Mouse (Mus musculus): Measurements from ENCODE around the gene Cyp2b10.
"Not testable (repeated sequence)": the region's sequence is repeated elsewhere in the genome, so short reads cannot be mapped to it uniquely, and the experiment has no call there.

Gene Cyp2b10

DNA sequence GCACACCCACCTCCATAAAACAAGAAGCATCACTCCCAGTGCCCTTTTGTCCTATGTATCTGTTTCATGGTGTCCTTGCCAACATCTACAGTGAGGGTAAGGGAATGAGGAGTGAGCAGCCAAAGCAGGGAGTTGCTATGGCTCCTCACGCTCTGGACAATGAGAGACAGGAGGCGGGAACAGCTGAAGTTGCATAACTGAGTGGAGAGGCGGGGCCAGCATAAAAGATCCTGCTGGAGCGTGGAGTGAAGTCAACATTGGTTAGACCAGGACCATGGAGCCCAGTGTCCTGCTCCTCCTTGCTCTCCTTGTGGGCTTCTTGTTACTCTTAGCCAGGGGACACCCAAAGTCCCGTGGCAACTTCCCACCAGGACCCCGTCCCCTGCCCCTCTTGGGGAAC, at the start of gene Cyp2b10:
TSS of gene Cyp2b10 (plus strand) at position 210 of the 400 bp plus-strand sequence.
- DNase-seq (ENCODE audit: low spot score) = no peak

DNA sequence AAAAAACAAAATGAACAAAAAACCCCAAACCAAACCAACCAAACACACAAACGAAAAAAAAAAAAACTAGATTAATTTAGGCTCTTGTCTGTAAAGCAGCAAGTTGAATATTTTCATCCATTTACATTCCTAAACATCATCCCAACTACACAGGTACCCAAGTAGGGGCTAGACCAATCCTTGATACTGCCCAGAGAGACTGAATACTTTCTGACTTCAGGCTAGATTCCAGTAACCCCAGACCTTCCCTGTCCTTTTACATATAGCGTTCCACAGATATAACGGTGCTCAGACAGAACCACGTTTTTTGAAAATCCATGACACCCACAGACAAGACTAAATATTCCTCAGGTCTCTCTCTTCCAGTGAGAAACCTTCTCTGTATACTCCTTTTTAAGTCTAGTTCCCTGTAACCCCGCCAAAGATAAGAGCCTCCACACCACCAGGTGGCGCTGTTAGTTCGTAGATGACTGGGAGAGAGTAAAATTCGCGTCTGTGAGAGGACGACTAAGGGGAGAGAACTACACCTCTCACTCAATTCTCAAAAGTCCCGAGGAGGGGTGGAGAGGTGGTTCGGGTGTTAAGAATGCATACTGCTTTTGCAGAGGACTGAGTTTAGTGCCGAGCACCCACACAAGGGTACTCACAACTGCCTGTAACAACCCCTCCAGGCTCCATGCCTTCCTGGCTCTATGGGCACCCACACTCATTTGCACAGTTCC, 49.5 kb upstream of the Cyp2b10 start:
- no peak for DNase-seq (ENCODE audit: low spot score)

DNA sequence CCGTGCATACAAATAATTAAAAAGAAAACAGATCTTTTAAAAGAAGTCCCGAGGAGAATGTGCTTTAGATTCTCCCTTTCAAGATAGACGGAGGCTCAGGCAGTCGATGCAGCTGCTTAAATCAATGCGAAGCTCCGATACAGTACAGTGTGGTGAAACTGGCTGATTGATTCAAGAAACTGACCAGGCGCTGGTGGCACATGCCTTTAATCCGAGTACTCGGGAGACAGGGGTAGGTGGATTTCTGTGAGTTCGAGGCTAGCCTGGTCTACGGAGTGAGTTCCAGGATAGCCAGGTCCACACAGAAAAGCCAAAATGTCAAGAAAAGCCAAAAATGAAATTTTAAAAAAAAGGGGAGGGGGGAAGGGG, 49.0 kb upstream of the Cyp2b10 start:
- no peak for DNase-seq (ENCODE audit: low spot score)

DNA sequence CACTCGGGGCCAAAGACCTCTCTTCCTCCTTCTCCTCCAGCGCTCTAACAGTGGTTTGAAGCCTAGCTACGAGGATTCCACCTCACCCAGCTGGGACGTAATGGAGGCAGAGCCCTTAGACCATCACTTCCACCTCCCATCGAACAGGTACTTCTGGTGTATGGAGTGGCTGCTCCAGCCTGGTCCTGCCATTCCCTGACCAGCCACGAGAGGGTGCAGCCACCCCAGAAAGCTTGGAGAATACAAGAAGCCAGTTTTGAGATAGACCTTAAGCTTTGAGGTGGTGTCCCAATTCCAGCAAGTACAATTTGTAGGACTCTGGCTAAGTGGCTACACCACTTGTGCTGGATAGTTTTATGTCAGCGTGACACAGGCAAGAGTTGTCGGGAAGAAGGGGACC, 42.3 kb upstream of the Cyp2b10 start:
- no peak for DNase-seq (ENCODE audit: low spot score)

GRCm38 (mm10) chr7:25859962-25860870, 37.2 kb upstream of the Cyp2b10 start:
- DNase-seq (ENCODE audit: low spot score) = peak; percentile 33

DNA sequence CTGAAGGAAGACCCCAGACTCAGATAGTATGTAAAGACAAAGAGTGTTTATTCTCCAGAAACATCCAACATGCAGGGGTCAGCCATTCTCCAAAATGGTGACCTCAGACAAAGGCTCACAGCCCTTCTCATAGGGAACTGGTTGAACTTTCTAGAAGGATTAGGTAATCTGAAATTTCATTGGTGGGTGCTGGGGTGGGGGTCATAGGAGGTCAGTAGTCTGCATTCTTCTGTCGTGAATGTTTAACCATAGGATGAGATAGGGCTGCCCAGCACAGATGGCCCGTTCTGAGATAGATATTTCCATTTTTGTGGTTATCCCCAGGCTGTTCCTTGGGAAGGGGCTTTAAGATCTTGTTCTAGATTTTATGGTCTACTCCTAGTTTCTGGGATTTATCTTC, 35.1 kb upstream of the Cyp2b10 start:
- no peak for DNase-seq (ENCODE audit: low spot score)

DNA sequence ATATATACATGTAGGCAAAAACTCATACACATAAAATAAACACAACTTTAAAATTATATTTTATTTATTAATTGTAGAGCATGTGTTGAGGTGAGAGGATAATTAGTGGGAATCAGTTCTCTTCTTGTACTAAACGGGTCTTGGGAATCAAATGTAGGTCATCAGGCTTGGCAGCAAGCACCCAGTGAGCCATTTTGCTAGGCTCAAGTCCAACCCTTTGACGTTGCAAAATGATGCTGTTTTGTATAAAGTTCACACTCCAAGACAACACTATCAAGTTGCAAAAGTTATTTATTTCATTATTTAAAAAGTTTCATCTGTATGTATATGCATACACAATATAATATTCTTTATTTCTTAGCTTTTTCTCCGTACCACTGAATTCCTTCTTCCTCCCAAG, 33.7 kb upstream of the Cyp2b10 start:
- no peak for DNase-seq (ENCODE audit: low spot score)

DNA sequence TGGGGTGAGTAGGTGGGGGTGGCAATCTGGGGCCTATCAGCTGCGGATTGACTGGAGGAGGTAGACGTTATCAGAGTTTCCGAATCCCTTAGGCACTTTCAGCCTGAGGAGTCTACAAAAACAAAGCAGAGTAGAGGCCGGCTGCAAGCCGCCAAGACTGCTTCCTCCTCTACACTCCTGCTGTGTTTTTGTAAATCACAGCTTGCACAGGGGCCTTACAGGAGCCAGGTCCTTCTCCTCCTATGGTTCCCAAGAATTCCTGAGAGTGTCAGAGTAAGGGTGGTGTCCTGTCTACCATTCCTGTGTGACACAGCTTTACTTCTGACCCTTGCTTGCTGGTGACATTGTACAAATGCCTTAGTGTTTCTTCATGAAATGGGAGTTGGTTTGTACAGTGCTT, 32.6 kb upstream of the Cyp2b10 start:
- DNase-seq (ENCODE audit: low spot score) = no peak

DNA sequence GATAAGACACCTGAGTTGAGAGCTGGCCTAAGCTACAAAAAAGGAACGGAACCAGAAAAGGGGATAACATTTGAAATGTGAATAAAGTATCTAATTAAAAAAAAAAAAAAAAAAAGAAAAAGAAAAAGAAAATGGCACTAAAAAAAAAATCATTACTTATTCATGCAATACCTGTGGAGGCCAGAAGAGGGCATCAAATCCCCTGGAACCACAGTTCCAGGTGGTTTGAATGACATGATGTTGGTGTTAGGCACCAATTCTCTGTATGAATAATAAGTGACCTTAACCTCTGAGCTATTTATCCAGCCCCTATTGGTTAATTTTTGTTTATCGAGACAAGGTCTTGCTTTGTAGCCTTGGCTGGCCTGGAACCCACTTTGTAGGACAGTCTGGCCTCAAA, 27.6 kb upstream of the Cyp2b10 start:
- DNase-seq (ENCODE audit: low spot score) = no peak

DNA sequence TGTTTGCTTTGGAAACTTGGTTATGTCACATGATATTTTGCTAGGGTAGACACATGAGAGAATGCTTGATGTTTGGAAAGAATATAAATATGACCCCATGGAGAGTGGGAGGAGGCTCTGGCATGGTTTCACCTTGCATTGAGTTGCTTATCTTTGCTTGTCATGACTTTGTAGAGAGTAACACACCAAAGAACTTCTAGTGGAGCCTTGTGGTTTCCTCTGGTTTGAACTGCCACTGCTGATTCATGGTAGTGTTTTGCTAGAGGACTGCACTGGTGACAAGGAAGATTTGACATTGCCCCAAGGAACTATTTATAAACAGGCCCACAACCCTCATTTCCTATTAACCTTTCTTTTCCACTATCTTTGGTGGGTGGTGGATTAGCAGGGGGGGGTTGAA, 24.8 kb upstream of the Cyp2b10 start:
- DNase-seq (ENCODE audit: low spot score) = no peak

DNA sequence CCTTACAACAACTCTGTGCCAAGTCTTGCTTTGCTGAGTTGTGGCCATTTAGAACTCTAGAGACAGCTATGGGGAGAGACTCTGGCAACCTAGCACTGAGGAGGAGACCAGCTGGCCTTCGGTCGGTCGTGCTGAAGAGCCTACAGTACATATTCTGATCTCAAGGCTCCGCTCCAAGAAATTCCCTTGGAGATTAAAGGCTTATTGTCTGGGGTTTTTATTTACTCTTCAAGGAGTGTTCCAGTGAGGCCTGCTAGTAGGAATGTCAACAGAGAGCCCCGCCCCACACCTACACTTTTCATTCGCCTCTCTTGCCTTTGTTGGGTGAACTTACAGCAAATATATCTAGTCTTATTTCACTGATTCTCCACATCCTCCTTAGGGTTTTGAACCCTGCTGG, 18.7 kb upstream of the Cyp2b10 start:
- DNase-seq (ENCODE audit: low spot score) = no peak

DNA sequence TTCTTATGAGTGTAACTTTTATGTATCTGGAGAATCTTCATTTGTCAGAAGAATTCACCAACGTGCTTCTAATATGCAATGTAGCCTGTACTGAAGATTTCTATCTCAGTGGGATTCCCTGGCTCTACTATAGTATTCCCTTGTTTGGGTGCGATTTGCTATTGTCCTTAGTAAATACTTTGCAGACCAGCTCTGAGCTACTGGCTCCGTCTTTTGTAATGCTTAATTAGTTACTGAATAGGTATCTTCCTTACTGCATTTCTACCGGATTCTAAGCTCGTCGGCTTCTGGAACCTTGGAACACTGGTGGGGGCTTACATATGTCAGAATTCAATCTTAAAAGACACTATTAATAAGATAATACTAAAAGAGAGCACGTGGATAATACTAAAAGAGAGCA, 16.7 kb upstream of the Cyp2b10 start:
- not testable (repeated sequence) for DNase-seq (ENCODE audit: low spot score)

DNA sequence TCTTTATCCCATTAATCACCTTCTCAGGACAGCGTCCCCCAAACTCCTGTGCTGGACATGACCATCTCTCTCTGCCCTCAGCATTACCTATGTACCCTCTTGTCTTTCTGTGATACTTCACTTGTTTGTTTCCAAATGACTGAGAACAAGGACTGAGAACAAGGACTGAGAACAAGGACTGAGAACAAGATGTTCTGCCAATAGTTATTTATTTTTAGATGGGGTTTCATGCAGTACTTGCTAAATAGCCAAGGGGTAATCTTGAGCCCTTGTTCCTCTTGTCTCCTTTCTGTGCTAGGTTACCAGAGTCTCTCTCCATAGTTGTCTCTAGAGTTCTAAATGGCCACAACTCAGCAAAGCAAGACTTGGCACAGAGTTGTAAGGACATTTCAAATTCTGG, 13.1 kb upstream of the Cyp2b10 start:
- no peak for DNase-seq (ENCODE audit: low spot score)

GRCm38 (mm10) chr7:25887758-25888157, 9.7 kb upstream of the Cyp2b10 start:
- DNase-seq (ENCODE audit: low spot score) = no peak

GRCm38 (mm10) chr7:25893159-25893558, 4.3 kb upstream of the Cyp2b10 start:
- DNase-seq (ENCODE audit: low spot score) = no peak

DNA sequence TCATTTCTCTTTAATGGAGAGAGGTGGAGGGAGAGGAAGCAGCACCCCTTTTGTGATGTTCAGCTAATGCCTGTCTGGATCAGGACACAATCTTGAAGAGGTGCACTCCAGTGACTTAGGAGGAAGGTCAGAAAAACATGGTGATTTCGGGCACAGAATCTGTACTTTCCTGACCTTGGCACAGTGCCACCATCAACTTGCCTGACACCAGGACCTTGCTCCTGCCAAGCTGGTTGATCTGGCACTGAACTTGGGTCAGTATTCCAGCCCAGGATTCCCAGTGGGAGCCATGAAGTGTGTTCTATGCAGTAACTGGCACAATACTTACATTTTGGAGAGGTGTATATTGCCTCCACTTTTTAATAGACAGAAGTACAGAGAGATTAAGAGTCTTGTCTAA, 2.3 kb upstream of the Cyp2b10 start:
- DNase-seq (ENCODE audit: low spot score) = no peak

DNA sequence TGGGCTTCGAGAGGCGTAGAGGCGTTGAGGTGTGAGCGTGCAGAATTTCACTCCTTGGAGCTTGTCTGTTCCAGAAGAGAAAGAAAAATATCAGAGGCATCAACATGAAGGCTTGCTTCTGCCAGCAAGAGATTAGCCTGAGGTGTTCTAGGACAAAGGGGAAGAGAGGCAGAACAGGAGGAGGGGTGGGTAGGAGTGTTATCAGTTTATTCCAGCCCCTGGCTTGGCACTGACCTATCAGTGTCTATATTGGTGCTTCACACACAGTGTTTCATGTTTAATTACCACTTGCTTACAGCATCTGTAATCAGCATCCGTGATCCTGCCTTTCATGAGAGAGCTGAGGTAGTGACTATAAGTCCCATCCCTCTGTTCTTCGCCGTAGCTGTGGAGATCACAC, 644 bp downstream of the Cyp2b10 start:
- no peak for DNase-seq (ENCODE audit: low spot score)

DNA sequence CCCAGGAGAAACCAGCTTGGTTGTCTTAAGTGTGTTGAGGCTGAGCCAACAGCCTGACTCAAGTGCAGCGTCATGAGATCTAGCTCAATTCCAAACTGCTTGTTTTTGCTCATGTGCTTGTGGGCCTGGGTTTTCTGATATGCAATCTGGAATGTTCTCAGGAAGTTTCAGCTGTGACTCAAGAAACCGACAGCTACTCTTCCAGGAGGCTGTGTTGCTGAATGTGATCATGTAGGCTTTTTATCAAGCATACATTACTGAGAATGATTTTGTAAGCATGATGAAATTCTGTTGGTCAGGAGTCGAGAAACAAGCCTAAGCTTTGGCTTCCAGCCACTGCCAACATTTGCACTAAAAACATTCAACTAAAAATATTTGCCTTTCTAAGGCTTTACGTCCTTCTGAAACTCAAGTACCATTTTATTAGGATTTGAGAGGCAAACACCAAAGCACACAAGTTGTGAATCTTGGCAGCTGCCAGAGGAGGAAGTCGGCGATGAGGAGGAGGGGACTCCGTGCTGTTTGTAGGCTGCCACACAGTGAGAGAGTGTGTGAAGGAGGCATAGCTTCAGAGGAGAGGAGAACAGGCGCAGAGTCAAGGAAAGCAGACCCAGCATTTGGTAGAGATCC, 4.8 kb downstream of the Cyp2b10 start:
- DNase-seq (ENCODE audit: low spot score) = no peak

DNA sequence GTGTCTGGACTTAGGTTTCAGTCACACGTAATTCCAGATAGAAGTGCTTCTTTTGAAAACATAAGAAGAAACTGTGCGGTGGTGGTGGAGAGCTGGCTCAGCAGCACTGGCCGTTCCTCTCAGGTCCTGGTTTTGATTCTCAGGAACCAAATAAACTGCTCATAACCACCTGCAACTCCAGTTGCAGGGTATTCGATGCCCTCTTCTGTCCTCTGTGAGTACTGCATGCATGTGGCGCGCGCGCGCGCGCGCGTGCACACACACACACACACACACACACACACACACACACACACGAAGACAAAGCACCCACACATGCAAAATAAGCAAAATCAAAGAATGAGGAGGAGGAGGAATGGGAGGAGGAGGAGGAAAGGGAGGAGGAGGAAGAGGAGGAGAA, 5.7 kb downstream of the Cyp2b10 start:
- no peak for DNase-seq (ENCODE audit: low spot score)

DNA sequence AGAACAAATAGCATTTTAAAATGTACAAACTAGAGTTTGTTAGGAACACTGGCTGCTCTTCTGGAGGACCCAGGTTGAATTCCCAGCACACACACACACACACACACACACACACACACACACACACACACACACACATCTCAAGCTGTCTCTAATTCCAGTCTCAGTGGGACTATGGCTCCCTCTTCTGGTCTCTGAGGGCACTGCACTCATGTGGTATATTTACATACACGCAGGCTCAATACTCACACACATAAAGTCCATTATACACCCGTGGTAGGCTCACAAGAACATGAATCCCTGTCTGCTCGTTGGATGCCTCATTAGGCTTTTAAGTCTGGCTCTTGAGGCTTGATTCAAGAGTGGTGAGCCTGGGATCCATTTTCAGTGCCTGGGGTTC, 6.6 kb downstream of the Cyp2b10 start:
- peak; percentile 9 for DNase-seq (ENCODE audit: low spot score)

- no peak for DNase-seq (ENCODE audit: low spot score)
Measured at GRCm38 (mm10) chr7:25904489-25904888, 7.1 kb downstream of the Cyp2b10 start.

GRCm38 (mm10) chr7:25907380-25907779, 10.0 kb downstream of the Cyp2b10 start:
- no peak for DNase-seq (ENCODE audit: low spot score)

- DNase-seq (ENCODE audit: low spot score) = no peak
Measured at GRCm38 (mm10) chr7:25910046-25910445, 12.6 kb downstream of the Cyp2b10 start.
